Mouse (Mus musculus): ENCODE measurements around the gene Olfr1301. TPM values are rescaled to one million over a fixed set of nuclear protein-coding genes. Genes with fewer than 3 reads are reported as not detected.

The Olfr1301 gene
- not detected in 2 replicates for polyA plus RNA-seq (2012; rRNA removed)

- no peaks in the 10 kb centered on the region for H3K27me3 ChIP-seq (ENCODE audit: control insufficient read depth, insufficient read depth, low read length)
- WGBS = 89% methylated on average over 3 of the region's 3 CpGs
- no peaks in the 10 kb centered on the region for H3K4me1 ChIP-seq (replicated peaks; ENCODE audit: control insufficient read depth, insufficient read depth, low read length)
- TF ChIP-seq POLR2A (IDR thresholded peaks at IDR 0.05; ENCODE audit: control insufficient read depth, extremely low read depth, insufficient read depth, low read length, poor library complexity) = no peak
- no peak for TF ChIP-seq CTCF (IDR thresholded peaks at IDR 0.05; ENCODE audit: borderline replicate concordance, control insufficient read depth, extremely low read depth, insufficient read depth, low read length, poor library complexity)
- no peak within 1 kb of the TSS for H3K4me3 ChIP-seq (ENCODE audit: control insufficient read depth, insufficient read depth, low read length)
- no peak for DNase-seq
- H3K27ac ChIP-seq (ENCODE audit: control insufficient read depth, insufficient read depth, low read length) = no peak within 1 kb of the TSS
- no peaks in the 10 kb centered on the region for H3K36me3 ChIP-seq (ENCODE audit: control insufficient read depth, insufficient read depth, low read length)
Observed at GRCm38 (mm10) chr2:111750706-111751105, at the start of gene Olfr1301. Gene Olfr1301, plus strand, starts transcription at chr2:111751006.

- H3K4me1 ChIP-seq (replicated peaks; ENCODE audit: control insufficient read depth, insufficient read depth, low read length) = no peaks in the 10 kb centered on the region
- no peak for DNase-seq
- H3K4me3 ChIP-seq (ENCODE audit: control insufficient read depth, insufficient read depth, low read length) = no peak overlapping the region
- H3K36me3 ChIP-seq (ENCODE audit: control insufficient read depth, insufficient read depth, low read length) = no peaks in the 10 kb centered on the region
- TF ChIP-seq POLR2A (IDR thresholded peaks at IDR 0.05; ENCODE audit: control insufficient read depth, extremely low read depth, insufficient read depth, low read length, poor library complexity) = no peak
- no peak for TF ChIP-seq CTCF (IDR thresholded peaks at IDR 0.05; ENCODE audit: borderline replicate concordance, control insufficient read depth, extremely low read depth, insufficient read depth, low read length, poor library complexity)
- no peaks in the 10 kb centered on the region for H3K27me3 ChIP-seq (ENCODE audit: control insufficient read depth, insufficient read depth, low read length)
- H3K27ac ChIP-seq (ENCODE audit: control insufficient read depth, insufficient read depth, low read length) = no peak overlapping the region
Observed at GRCm38 (mm10) chr2:111726739-111727138, 24.1 kb upstream of the Olfr1301 start.

GRCm38 (mm10) chr2:111777129-111777528 is 26.3 kb downstream of the Olfr1301 start, which contains the start of gene Olfr1302:
Gene Olfr1302, plus strand, starts transcription at chr2:111777429.
- TF ChIP-seq POLR2A (IDR thresholded peaks at IDR 0.05; ENCODE audit: control insufficient read depth, extremely low read depth, insufficient read depth, low read length, poor library complexity) (no peak), CTCF (IDR thresholded peaks at IDR 0.05; ENCODE audit: borderline replicate concordance, control insufficient read depth, extremely low read depth, insufficient read depth, low read length, poor library complexity) (no peak)
- Histone ChIP-seq H3K27me3 (ENCODE audit: control insufficient read depth, insufficient read depth, low read length) (no peaks in the 10 kb centered on the region), H3K27ac (ENCODE audit: control insufficient read depth, insufficient read depth, low read length) (no peak within 1 kb of the TSS), H3K36me3 (ENCODE audit: control insufficient read depth, insufficient read depth, low read length) (no peaks in the 10 kb centered on the region), H3K4me1 (replicated peaks; ENCODE audit: control insufficient read depth, insufficient read depth, low read length) (no peaks in the 10 kb centered on the region), H3K4me3 (ENCODE audit: control insufficient read depth, insufficient read depth, low read length) (no peak within 1 kb of the TSS)
- WGBS = 82% methylated on average over 2 of the region's 2 CpGs
- DNase-seq = no peak

Other genes starting within 250 kb of the Olfr1301 start
- not detected in 2 replicates for gene Olfr1293-ps, start 225.8 kb upstream of the Olfr1301 start, polyA plus RNA-seq (2012; rRNA removed)
- gene Olfr1294, start 210.7 kb upstream of the Olfr1301 start, polyA plus RNA-seq (2012; rRNA removed) = not detected in 2 replicates
- gene Olfr1295, start 181.3 kb upstream of the Olfr1301 start, polyA plus RNA-seq (2012; rRNA removed) = not detected in 2 replicates
- gene Olfr1297, start 124.5 kb upstream of the Olfr1301 start, polyA plus RNA-seq (2012; rRNA removed) = not detected in 2 replicates
- not detected in 2 replicates for gene Olfr1298, start 101.8 kb upstream of the Olfr1301 start, polyA plus RNA-seq (2012; rRNA removed)
- gene Olfr1299, start 89.6 kb upstream of the Olfr1301 start, polyA plus RNA-seq (2012; rRNA removed) = not detected in 2 replicates
- not detected in 2 replicates for gene Olfr1302, start 26.4 kb downstream of the Olfr1301 start, polyA plus RNA-seq (2012; rRNA removed)
- not detected in 2 replicates for gene Olfr1303, start 69.3 kb downstream of the Olfr1301 start, polyA plus RNA-seq (2012; rRNA removed)
- not detected in 2 replicates for gene Olfr1305, start 126.1 kb downstream of the Olfr1301 start, polyA plus RNA-seq (2012; rRNA removed)
- not detected in 2 replicates for gene Olfr1306, start 165.3 kb downstream of the Olfr1301 start, polyA plus RNA-seq (2012; rRNA removed)
- gene Olfr1307, start 198.4 kb downstream of the Olfr1301 start, polyA plus RNA-seq (2012; rRNA removed) = not detected in 2 replicates
- gene Olfr1308, start 213.9 kb downstream of the Olfr1301 start, polyA plus RNA-seq (2012; rRNA removed) = not detected in 2 replicates
- not detected in 2 replicates for gene Olfr1309, start 239.3 kb downstream of the Olfr1301 start, polyA plus RNA-seq (2012; rRNA removed)